Mouse (Mus musculus) bone marrow macrophage, adult 2 months (primary cell): ENCODE data around the gene B3gnt7. TPM values are rescaled to one million over a fixed set of nuclear protein-coding genes. Genes with fewer than 3 reads are reported as not detected.

Experiments
- H3K27ac ChIP-seq: 2 replicates; pipeline ENCODE4 v1.5.1; 2012; ENCODE audit warnings: low read depth, low read length; ENCODE audit not compliant: insufficient read depth
- H3K4me1 ChIP-seq: 2 replicates; pipeline ENCODE4 v1.6.1; 2012; ENCODE audit warnings: low read length; ENCODE audit not compliant: control insufficient read depth, insufficient read depth
- H3K4me3 ChIP-seq: 2 replicates; pipeline ENCODE4 v1.5.1; 2012; ENCODE audit warnings: mild to moderate bottlenecking, low read length, moderate library complexity; ENCODE audit not compliant: insufficient read depth
- CTCF ChIP-seq: IDR thresholded peaks from 2 replicates; pipeline ENCODE4 v1.5.1; 2012; ENCODE audit warnings: low read depth, mild to moderate bottlenecking, low read length, moderate library complexity
- POLR2A ChIP-seq: IDR thresholded peaks from 2 replicates; pipeline ENCODE4 v1.6.1; 2012; ENCODE audit warnings: mild to moderate bottlenecking, low read depth, low read length, borderline replicate concordance
- polyA plus RNA-seq: library from polyadenylated mRNA; stranded (reverse); fragments of >200 nt; gene quantifications from 2 replicates; pipeline ENCODE4 v1.2.4, GENCODE M21; 2012; ENCODE audit not compliant: missing spikeins, insufficient read depth, insufficient read length

The B3gnt7 gene
- polyA plus RNA-seq, 1 experiment: 0.21 TPM

- H3K27ac ChIP-seq: no peak overlapping the region
- peaks cover 8% of the 10 kb centered on the region for H3K4me1 ChIP-seq
- H3K4me3 ChIP-seq: no peak overlapping the region
- TF ChIP-seq POLR2A (no peak), CTCF (no peak)
Measured at GRCm38 (mm10) chr1:86271707-86272106, 30.9 kb upstream of the B3gnt7 start.

DNA sequence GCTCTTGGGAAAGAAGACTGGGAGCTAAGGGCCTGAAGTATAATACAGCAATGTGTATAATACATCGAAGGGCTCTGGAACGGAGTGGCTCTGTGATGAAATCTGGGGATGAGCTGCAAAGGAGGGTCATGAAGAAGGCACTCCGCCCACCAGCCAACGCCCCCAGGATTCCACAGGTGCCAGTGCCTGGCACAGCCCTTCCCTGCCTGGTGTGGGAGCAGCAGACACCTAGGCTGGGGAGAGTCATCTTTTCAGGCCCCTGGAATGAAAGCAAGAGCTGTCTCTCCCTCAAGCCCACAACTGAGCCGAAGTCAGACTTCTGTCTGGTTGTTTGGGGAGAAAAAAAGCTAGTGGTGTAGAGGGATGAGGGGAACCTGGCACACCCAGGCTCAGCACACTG lies 25.6 kb upstream of the B3gnt7 start:
- no peaks in the 10 kb centered on the region for H3K4me1 ChIP-seq
- no peak overlapping the region for H3K4me3 ChIP-seq
- H3K27ac ChIP-seq: no peak overlapping the region
- TF ChIP-seq CTCF (no peak), POLR2A (no peak)

GRCm38 (mm10) chr1:86281781-86282536 lies 20.7 kb upstream of the B3gnt7 start:
- H3K27ac ChIP-seq: no peak overlapping the region
- H3K4me1 ChIP-seq: no peaks in the 10 kb centered on the region
- TF ChIP-seq CTCF (no peak), POLR2A (no peak)
- no peak overlapping the region for H3K4me3 ChIP-seq

GRCm38 (mm10) chr1:86284101-86284500 lies 18.5 kb upstream of the B3gnt7 start:
- Histone ChIP-seq H3K27ac (no peak overlapping the region), H3K4me1 (no peaks in the 10 kb centered on the region), H3K4me3 (no peak overlapping the region)
- TF ChIP-seq CTCF (no peak), POLR2A (no peak)

DNA sequence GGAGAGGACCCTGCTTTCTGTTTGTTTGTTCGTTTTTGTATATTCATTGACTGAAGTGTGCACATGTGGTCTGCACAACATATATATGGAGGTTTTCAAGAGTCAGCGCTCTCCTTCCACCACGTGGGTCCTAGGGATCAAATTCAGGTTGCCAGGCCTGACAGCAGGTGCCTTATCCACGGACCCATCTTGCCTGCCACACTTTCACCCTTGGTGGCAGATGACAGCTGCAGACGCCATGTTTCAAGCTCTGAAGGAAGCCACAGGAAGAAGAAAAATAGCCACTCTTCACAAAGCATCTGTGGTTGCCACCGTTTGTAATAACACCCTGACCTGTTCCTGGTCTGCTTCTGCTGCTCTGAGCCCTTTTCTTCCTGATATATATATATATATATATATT lies 17.3 kb upstream of the B3gnt7 start:
- TF ChIP-seq CTCF (no peak), POLR2A (no peak)
- Histone ChIP-seq H3K27ac (no peak overlapping the region), H3K4me1 (no peaks in the 10 kb centered on the region), H3K4me3 (no peak overlapping the region)

- Histone ChIP-seq H3K4me3 (no peak overlapping the region), H3K27ac (no peak overlapping the region), H3K4me1 (peaks cover 3% of the 10 kb centered on the region)
- TF ChIP-seq POLR2A (no peak), CTCF (no peak)
Measured at GRCm38 (mm10) chr1:86287473-86287872, 15.2 kb upstream of the B3gnt7 start.

DNA sequence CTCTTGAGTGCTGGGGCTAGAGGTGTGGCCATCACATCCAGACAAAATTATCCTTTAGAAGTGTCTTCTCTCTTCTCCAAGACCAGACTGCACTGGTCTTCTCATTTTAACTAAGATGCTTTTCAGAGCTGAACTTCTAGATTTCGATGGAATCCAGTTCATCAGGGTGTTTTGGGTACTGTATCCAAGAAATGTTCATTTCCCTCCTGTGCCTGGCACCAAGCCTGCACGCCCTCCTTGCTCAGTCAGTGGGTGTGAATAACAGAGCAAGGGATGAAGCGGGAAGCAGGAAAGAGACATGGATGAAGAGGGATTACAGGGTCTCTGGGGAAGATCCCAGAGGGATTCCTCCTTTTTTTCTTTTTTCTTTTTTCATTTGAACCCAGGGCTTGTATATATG lies 12.2 kb upstream of the B3gnt7 start:
- TF ChIP-seq POLR2A (no peak), CTCF (no peak)
- Histone ChIP-seq H3K4me3 (no peak overlapping the region), H3K27ac (no peak overlapping the region), H3K4me1 (peaks cover 3% of the 10 kb centered on the region)

GRCm38 (mm10) chr1:86293091-86293490 lies 9.5 kb upstream of the B3gnt7 start:
- no peak overlapping the region for H3K4me3 ChIP-seq
- no peak for TF ChIP-seq POLR2A
- TF ChIP-seq CTCF: no peak

DNA sequence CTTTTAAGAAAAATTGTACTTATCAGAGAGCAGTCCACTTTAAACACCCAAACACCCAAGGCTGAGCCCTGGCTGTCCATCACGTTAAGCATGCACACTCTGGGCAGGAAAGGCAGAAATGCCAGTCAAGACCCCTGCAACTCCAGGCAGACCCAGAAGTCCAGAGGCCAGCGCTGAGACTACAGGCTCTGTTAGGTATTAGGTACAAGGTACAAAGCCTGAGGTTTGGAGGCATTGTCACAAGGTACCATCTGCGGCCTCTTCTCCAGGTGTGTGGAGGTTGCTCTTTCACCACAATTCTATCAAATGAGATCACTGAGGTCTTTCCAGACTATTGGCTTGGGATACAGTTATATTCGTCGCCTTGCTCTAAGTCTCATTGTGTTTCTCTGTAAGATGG lies 8.8 kb upstream of the B3gnt7 start:
- H3K27ac ChIP-seq: no peak overlapping the region
- no peak for TF ChIP-seq POLR2A
- TF ChIP-seq CTCF: no peak
- H3K4me1 ChIP-seq: peaks cover 9% of the 10 kb centered on the region
- no peak overlapping the region for H3K4me3 ChIP-seq

More at GRCm38 (mm10) chr1:86293091-86293490, 9.5 kb upstream of the B3gnt7 start:
- Histone ChIP-seq H3K4me1 (peaks cover 9% of the 10 kb centered on the region), H3K27ac (no peak overlapping the region)

- H3K4me1 ChIP-seq: peaks cover 9% of the 10 kb centered on the region
- H3K27ac ChIP-seq: no peak overlapping the region
- H3K4me3 ChIP-seq: no peak overlapping the region
- no peak for TF ChIP-seq POLR2A
- no peak for TF ChIP-seq CTCF
Measured at GRCm38 (mm10) chr1:86294472-86294871, 8.2 kb upstream of the B3gnt7 start.
